8 mouse cellular contexts compared by ENCODE assay signal in genomic region chr4:59782853-59783684, GRCm38 (mm10). TPM values are rescaled to one million over a fixed set of nuclear protein-coding genes. Genes with fewer than 3 reads are reported as not detected.
DNase-seq lines count a peak whose midpoint lies in the region; ATAC-seq and TF ChIP-seq lines count a peak whose summit lies in the region.

No protein-coding gene starts in this region.

- peak overlapping the region; percentile 63; the same call in 1 of the 2 replicates for H3K27ac ChIP-seq in forebrain, embryonic 14.5 days (ENCODE audit: low read depth, low read length)
- peak overlapping the region; percentile 43 for H3K27ac ChIP-seq in limb, embryonic 14.5 days (replicated peaks; ENCODE audit: low read depth, low read length)
- H3K27ac ChIP-seq in neural tube, embryonic 14.5 days (ENCODE audit: low read depth, low read length) = 0 out of 2 replicates have a peak overlapping the region, but pooled peaks have one; percentile 49

- TF ChIP-seq POLR2A in limb, embryonic 14.5 days (IDR thresholded peaks at IDR 0.05; ENCODE audit: borderline replicate concordance, extremely low read depth, insufficient read depth, insufficient read length) = no peak

- DNase-seq in layer of hippocampus, adult 11-12 months (ENCODE audit: low spot score) = peak; percentile 53
- DNase-seq in layer of hippocampus, adult 9-10 months (ENCODE audit: low spot score) = no peak
- DNase-seq in R1 (ENCODE audit: low read depth, low spot score) = peak; percentile 83
- DNase-seq in forebrain, embryonic 14.5 days (ENCODE audit: low spot score) = peak; percentile 56
- no peak for DNase-seq in limb, embryonic 14.5 days (ENCODE audit: low spot score)
- DNase-seq in left cerebral cortex, postnatal 14 days (ENCODE audit: low spot score in 2 of 2) = no peak
- no peak for DNase-seq in cerebellum, postnatal 14 days

- peak; percentile 61 for ATAC-seq in forebrain, embryonic 14.5 days
- ATAC-seq in limb, embryonic 14.5 days (ENCODE audit: low FRiP score, low read depth) = peak; percentile 28
- peak; percentile 72 for ATAC-seq in neural tube, embryonic 14.5 days (ENCODE audit: low read depth)

- peak overlapping the region; percentile 85 for H3K4me2 ChIP-seq in forebrain, embryonic 14.5 days (ENCODE audit: low read length)
- peak overlapping the region; percentile 58 for H3K4me2 ChIP-seq in limb, embryonic 14.5 days (replicated peaks; ENCODE audit: low read depth, low read length, severe bottlenecking)
- H3K4me2 ChIP-seq in neural tube, embryonic 14.5 days (ENCODE audit: low read depth, low read length) = peak overlapping the region; percentile 90

- no peaks in the 10 kb centered on the region for H3K36me3 ChIP-seq in forebrain, embryonic 14.5 days (ENCODE audit: control insufficient read depth, insufficient read depth, low read length)
- no peaks in the 10 kb centered on the region; the same call in 1 of the 2 replicates for H3K36me3 ChIP-seq in limb, embryonic 14.5 days (ENCODE audit: control insufficient read depth, insufficient read depth, low read length)
- no peaks in the 10 kb centered on the region for H3K36me3 ChIP-seq in neural tube, embryonic 14.5 days (ENCODE audit: control insufficient read depth, insufficient read depth, low read length)

- intact Hi-C loops in left cerebral cortex, postnatal 14 days (cut with DNase I) = loop anchor here (5.0 to 10.0 kb wide), 2 partner anchors 156 to 398 kb away; partner anchors contain the start of gene E130308A19Rik

- no peaks in the 10 kb centered on the region; the same call in 1 of the 2 replicates for H3K4me1 ChIP-seq in forebrain, embryonic 14.5 days (ENCODE audit: control insufficient read depth, insufficient read depth, low read length)
- H3K4me1 ChIP-seq in limb, embryonic 14.5 days (ENCODE audit: control insufficient read depth, insufficient read depth, low read length) = peaks cover 3% of the 10 kb centered on the region; the same call in 1 of the 2 replicates
- H3K4me1 ChIP-seq in neural tube, embryonic 14.5 days (ENCODE audit: control insufficient read depth, insufficient read depth, low read length) = 0 out of 2 replicates have a peak, but pooled peaks cover 2% of the 10 kb centered on the region

- no peaks in the 10 kb centered on the region for H3K27me3 ChIP-seq in forebrain, embryonic 14.5 days (replicated peaks; ENCODE audit: control insufficient read depth, insufficient read depth, low read length)
- no peaks in the 10 kb centered on the region for H3K27me3 ChIP-seq in limb, embryonic 14.5 days (ENCODE audit: control insufficient read depth, insufficient read depth, low read length)
- no peaks in the 10 kb centered on the region for H3K27me3 ChIP-seq in neural tube, embryonic 14.5 days (ENCODE audit: control insufficient read depth, insufficient read depth, low read length)

- peak overlapping the region; percentile 79 for H3K9ac ChIP-seq in forebrain, embryonic 14.5 days (ENCODE audit: low read length)
- H3K9ac ChIP-seq in limb, embryonic 14.5 days (ENCODE audit: low read depth, low read length, severe bottlenecking) = peak overlapping the region; percentile 78
- peak overlapping the region; percentile 80 for H3K9ac ChIP-seq in neural tube, embryonic 14.5 days (replicated peaks; ENCODE audit: low read depth, low read length)

- H3K9me3 ChIP-seq in forebrain, embryonic 14.5 days (replicated peaks; ENCODE audit: control insufficient read depth, low read length) = no peaks in the 10 kb centered on the region
- no peaks in the 10 kb centered on the region for H3K9me3 ChIP-seq in limb, embryonic 14.5 days (ENCODE audit: control insufficient read depth, low read length)
- H3K9me3 ChIP-seq in neural tube, embryonic 14.5 days (ENCODE audit: control insufficient read depth, low read length) = no peaks in the 10 kb centered on the region

- WGBS in forebrain, embryonic 14.5 days = under 1% methylated on average over 47 of the region's 47 CpGs
- 1% methylated on average over 47 of the region's 47 CpGs for WGBS in limb, embryonic 14.5 days
- WGBS in neural tube, embryonic 14.5 days = 1% methylated on average over 47 of the region's 47 CpGs

- peak overlapping the region; percentile 99 for H3K4me3 ChIP-seq in forebrain, embryonic 14.5 days (ENCODE audit: low read depth, low read length)
- peak overlapping the region; percentile 98 for H3K4me3 ChIP-seq in limb, embryonic 14.5 days (replicated peaks; ENCODE audit: low read length)
- H3K4me3 ChIP-seq in neural tube, embryonic 14.5 days (ENCODE audit: low read depth, low read length) = peak overlapping the region; percentile 95

RNA-seq across cellular contexts. Expression of gene Inip, which starts 18.3 kb away (rescaled TPM):
- polyA plus RNA-seq in forebrain, embryonic 14.5 days (2014; fragmentation: Nextera tagmentation; extraction: Ambion mirVana) = 68.0 and 72.1 TPM in 2 replicates
- polyA plus RNA-seq in limb, embryonic 14.5 days (2012; rRNA removed) = 17.6 and 20.4 TPM in 2 replicates
- polyA plus RNA-seq in limb, embryonic 14.5 days (2014; fragmentation: Nextera tagmentation; extraction: Ambion mirVana) = 40.0 and 49.0 TPM in 2 replicates
- 53.5 and 60.6 TPM in 2 replicates for polyA plus RNA-seq in neural tube, embryonic 14.5 days (2014; fragmentation: Nextera tagmentation; extraction: Ambion mirVana)
- total RNA-seq in left cerebral cortex, postnatal 14 days (2021) = 10 to 100 TPM; 24.2 to 24.6 TPM

RNA-seq across cellular contexts. Expression of gene Snx30, which starts 22.6 kb away (rescaled TPM):
- 9.8 and 11.4 TPM in 2 replicates for polyA plus RNA-seq in forebrain, embryonic 14.5 days (2014; fragmentation: Nextera tagmentation; extraction: Ambion mirVana)
- polyA plus RNA-seq in limb, embryonic 14.5 days (2012; rRNA removed) = 6.6 and 7.2 TPM in 2 replicates
- 12.0 and 14.0 TPM in 2 replicates for polyA plus RNA-seq in limb, embryonic 14.5 days (2014; fragmentation: Nextera tagmentation; extraction: Ambion mirVana)
- polyA plus RNA-seq in neural tube, embryonic 14.5 days (2014; fragmentation: Nextera tagmentation; extraction: Ambion mirVana) = 18.9 and 20.5 TPM in 2 replicates
- total RNA-seq in left cerebral cortex, postnatal 14 days (2021) = 10 to 100 TPM; 40.4 to 41.3 TPM

Comparison
In these comparisons a context has a peak if more than half of its experiments do, and no peak if none do; other contexts are left out.
1. DNase-seq: peak in layer of hippocampus, adult 11-12 months (single experiment), R1 (single experiment) and forebrain, embryonic 14.5 days (single experiment); none in layer of hippocampus, adult 9-10 months (single experiment), limb, embryonic 14.5 days (single experiment), left cerebral cortex, postnatal 14 days (0 of 2) and cerebellum, postnatal 14 days (0 of 2).
2. Peak in every context shown above with its lines, with median percentiles within 50 percentile points of each other: ATAC-seq, H3K27ac ChIP-seq, H3K4me2 ChIP-seq, H3K4me3 ChIP-seq and H3K9ac ChIP-seq.